Mouse (Mus musculus) thymus, postnatal 25 days (tissue): ENCODE data around the gene Fubp1.

Experiments used
- DNase-seq: peaks from one replicate; pipeline ENCODE4 v3.0.0; 2022

Fubp1 gene

DNA sequence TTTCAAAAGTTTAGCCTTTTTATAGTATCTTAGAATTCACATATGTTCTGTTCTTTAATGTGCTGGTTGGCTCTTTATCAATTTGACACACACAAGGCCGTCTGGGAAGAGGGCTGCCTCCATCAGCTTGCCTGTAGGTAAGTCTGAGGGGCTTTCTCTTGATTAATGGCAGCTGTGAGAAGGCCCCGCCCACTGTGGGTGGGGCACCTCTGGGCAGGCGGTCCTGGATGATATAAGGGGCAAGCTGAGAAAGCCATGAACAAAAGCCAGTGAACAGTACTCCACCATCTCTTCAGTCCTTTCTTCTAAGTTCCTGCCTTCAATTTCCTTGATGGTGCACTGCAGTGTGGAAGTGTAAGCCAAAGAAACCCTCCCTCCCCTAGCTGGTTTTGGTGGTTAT lies 71.9 kb downstream of the Fubp1 start:
- DNase-seq = no peak

DNA sequence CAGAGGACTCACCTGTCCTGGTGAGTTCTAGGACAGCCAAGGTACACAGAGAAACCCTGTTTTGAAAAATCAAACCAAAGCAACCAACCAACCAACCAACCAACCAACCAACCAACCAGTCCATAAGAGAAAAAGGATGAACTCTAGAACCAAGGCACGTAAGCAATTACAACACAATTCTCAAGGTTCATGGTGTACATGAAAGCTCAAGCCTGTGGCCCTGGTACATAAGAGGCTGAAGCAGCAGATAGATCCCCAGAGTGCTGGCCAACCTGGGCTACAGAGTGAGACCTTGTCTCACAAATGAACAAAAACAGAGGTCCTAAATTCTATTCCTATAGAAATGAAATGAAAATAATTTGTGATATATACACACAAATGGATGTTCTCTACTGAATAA lies 74.1 kb downstream of the Fubp1 start:
- DNase-seq = no peak

DNA sequence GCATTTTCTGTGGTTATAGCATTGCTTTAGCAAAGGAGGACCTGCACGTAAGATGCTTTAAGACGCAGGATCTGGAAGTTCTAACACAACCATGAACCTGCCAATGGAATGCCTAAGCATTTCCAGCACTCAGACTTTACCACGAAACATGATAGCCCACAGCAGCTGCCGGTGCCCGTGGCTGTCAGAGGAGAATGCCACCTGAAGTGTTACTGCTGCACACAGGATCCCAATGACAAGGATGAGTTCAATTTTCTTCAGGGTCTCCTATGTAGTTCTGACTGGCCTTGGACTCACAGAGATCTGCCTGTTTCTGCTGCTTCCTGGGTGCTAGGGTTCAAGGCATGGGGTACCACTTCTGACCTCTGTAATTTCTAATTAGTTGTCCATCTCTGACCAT lies 74.5 kb downstream of the Fubp1 start:
- no peak for DNase-seq
